Mouse (Mus musculus) gastrocnemius, postnatal 14 days (tissue): ENCODE data around the gene Rgs9. TPM values are rescaled to one million over a fixed set of nuclear protein-coding genes. Genes with fewer than 3 reads are reported as not detected.
A peak's percentile ranks its signal among the peaks of the same experiment; 100 is the strongest.
"Not testable (repeated sequence)": the region's sequence is repeated elsewhere in the genome, so short reads cannot be mapped to it uniquely, and the experiment has no call there.

Source experiments
- DNase-seq: peaks from one replicate; pipeline ENCODE4 v3.0.0; 2021; ENCODE audit warnings: mixed read lengths
- intact Hi-C: fragments of 180-260 bp; cut with DNase I; formaldehyde crosslinking; loops from one replicate; pipeline ENCODE4 v1.15.1; 2025; ENCODE audit warnings: low total_unique reads
- long read RNA-seq, 2 experiments: library from polyadenylated mRNA; stranded (forward); transcript quantifications; one replicate each; pipeline ENCODE4 v2.0.0; 2021
- total RNA-seq, 2 experiments: library from RNA; stranded (reverse); gene quantifications; 2 replicates each; pipeline ENCODE4 v1.2.3; 2021

The Rgs9 gene
- total RNA-seq: under 1 TPM; 0.11 to 0.31 TPM
- long read RNA-seq, experiment 1: 0 reads
- long read RNA-seq, experiment 2: 0 reads

DNA sequence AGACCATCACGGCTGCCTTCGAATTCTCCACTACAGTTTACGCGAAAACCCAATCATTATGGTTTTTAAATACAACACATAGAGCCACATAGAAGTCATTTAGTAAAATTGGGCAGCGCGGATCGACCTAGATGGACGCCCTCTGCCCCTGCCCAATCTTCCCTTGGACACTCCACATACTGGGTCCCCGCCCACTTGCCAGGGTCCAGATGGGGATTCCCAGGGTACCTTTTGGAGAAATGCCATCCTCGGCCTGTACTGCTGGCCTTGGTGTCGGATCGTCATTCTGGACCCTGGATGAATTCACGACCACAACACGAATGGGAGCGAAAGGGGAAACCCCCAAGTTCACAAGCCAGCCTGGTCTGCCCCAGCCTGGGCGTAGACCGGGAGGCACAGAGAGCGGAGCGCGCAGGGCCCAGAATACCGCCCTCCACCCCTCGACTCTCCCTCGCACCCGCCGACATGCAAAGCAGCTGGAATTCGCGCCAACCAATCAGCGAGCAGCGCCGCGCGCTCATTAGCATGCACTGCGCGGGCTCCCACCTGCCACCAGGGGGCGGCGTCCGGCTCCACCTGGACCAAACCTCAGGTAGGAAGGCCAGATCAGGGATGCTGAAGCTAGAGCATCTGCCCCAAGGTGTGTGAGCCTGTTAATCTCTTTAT is at the start of gene Rgs9:
Gene Rgs9, minus strand, starts transcription at position 420 of the 666 bp plus-strand sequence.
- intact Hi-C loops: no loop called here
- peak; percentile 91 for DNase-seq

DNA sequence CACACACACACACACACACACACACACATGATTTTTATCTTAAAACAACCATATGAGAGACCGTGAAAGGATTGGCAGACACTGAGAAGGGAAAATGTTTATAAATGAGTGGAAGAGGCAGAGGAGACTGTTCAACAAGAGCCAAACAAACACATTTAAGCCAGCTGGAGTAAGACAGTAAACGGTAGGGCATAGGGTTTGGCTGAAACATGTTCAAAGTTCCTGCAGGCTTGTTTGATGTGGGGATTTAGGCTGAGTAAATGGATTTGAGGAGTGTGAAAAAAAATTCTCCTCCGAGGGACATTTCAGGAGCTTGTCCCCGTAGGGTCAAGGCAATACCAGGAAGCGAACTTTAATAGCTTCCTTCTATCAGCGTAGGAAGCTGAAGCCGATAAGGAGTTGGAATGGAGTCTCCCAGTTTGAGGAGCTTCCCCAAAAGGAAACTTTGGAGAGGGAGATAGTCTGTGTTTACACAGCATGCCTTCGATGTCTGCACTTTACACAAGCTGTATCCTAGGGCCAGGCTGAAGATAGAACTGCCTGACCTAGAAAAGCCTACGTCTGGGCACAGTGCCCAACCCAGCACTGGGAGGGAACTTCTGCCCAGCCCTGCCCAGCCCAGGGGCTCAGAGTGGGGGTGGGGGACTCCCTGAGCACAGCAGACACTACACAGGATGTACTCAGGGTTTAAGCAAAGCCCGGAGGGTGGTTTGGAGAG is 49.5 kb upstream of the Rgs9 start:
- peak; percentile 87 for DNase-seq
- intact Hi-C loops: no loop called here

DNA sequence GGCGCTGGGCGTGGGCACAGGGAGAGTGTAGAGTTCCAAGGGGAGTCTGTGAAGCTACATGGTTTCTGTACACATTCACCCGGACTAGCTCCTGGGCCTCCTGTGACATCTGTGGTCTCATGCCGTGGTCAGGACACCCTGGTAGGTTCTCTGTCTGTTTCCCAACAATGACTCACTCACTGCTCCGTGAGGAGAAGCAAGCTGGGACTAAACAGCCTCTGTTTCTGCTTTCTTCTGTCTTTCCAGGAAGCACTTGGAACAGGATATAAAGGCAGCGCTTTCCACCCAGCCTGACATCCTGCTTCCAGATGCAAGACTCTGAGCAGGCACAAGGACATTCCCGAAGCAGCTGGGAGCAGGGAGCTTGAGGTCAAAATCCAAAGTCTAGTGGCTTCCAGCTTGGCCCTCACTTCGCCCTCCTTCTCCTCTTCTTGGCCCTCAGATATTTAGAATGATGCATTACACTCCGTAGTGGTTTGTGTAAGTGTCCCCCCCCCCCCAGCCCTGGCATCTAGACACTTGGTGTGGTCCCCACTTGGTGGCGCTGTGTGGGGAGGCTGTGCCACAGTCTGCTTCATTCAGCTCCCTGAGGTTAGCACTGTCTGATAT is 46.2 kb upstream of the Rgs9 start:
- intact Hi-C loops: no loop called here
- DNase-seq: peak; percentile 70

DNA sequence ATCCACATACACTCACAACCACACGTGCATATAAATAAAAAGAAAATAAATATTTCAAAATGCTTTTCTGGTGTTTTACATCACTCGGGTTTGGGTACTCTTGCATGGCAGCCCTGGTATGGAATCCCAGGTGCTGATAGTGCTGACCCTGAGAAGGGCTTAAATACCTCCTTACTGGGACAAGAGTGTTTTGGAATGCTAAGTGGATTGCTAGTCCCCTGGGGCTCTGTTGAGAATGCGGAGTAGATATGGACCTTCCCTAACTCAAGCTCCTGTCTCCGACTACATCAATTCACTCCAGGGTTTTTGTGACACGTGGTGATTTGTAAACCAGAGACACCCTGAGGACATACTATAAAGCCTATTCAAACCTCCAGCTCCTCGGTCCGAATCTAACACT is 45.6 kb upstream of the Rgs9 start:
- DNase-seq: no peak
- intact Hi-C loops: no loop called here

DNA sequence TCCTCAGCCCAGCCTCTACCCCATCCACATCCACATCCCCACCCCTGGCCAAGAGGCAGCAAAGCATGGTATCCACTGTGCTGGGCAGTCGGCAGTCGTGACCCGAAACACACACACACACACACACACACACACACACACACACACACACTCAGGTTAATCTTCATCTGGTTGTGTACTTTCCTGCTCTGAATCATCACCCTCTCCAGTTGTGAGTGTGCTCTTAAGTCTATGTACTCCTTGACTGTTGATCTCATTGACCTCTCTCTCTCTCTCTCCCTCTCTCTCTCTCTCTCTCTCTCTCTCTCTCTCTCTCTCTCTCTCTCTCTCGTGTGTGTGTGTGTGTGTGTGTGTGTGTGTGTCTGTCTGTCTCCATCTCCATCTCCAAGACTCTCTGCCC is 44.7 kb upstream of the Rgs9 start:
- DNase-seq, intact Hi-C loops: not testable (repeated sequence)

DNA sequence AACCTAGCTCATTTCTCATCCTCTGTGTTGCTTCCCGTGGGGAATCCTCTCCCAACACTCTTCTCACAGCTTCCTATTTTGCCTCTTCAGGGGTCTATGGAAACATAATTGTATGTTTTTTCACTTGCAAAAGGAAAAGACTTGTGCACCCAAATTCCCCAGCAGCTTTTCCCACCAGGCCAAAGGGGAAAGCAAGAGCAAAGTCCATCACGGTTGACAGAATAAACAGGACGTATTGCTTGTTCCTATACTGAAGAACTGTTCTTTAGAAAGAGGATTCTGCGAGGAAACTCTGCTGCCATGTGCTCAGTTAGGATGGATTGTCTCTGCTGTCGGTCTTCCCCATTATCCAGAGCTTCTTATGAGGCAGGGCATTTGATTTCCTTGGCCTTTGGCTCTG is 42.6 kb upstream of the Rgs9 start:
- intact Hi-C loops: no loop called here

DNA sequence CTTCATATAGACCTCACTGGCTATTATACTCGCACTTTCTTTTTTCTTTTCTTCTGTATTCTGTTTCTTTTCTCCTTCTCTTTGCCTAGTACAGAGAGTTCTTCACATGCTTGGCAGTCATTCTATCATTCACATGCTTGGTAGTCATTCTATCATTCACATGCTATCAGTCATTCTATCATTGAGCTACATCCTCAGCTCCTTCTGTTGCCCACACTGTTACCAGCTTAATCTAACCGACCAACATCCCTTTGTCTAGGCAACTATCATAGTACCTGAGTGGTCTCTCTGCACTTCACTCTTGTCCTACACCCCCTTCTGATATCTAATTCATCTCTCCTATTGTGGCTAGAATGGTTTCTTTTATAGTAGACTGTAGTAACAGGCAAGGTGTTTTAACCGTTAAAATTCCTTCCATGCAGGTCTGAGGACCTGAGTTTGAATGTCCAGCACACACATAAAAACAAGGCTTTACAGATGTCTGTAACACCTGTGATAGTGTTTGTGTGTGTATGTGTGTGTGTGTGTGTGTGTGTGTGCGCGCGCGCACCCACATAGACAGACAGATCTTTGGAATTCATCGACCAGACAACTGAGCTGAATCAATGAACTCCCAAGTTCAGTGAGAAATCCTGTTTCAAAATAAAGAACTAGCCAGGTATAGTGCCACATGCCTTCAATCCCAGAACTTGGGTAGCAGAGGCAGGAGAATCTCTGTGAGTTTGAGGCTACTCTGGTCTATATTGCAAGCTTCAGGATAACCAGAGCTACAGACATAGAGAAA is 41.4 kb upstream of the Rgs9 start:
- no peak for DNase-seq
- intact Hi-C loops: no loop called here

More for the DNA sequence above, 42.6 kb upstream of the Rgs9 start:
- no peak for DNase-seq

DNA sequence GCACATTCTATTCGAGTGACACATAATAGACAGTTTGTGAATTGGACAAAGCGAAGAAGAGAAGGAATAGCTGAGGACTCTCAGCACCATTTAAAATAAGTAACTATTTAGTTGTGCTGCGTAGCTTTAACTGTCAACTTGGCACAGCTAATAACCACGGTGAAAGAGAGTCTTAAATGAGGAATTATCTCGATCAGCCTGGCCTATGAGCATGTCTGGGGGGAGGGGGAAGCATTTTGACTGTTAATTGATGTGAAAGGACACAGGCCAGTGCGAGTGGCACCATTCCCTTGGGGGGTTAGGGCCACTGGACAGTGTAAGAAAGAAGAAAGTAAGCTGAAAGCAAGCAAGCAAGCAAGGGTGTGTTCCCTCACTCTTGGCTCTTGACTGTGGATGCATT is 38.0 kb upstream of the Rgs9 start:
- intact Hi-C loops: no loop called here
- no peak for DNase-seq

DNA sequence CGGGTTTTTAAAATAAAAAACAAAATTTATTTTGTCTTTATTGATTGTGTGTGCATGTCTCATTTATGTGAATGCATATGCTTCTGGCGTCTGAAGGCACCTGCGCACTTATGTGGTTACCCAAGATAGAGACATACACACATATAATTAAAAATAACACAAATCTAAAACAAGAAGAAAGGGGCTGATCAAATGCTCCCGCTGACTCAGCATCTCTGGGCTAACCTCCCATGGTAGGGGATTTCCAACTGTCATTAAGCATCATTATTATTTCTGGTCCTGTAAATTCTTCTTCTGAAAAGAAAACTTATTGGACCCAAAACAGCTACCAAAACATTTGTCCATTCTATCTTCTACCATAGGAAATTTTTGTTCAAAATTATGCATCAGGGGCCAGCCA is 36.8 kb upstream of the Rgs9 start:
- intact Hi-C loops: no loop called here
- DNase-seq: no peak

DNA sequence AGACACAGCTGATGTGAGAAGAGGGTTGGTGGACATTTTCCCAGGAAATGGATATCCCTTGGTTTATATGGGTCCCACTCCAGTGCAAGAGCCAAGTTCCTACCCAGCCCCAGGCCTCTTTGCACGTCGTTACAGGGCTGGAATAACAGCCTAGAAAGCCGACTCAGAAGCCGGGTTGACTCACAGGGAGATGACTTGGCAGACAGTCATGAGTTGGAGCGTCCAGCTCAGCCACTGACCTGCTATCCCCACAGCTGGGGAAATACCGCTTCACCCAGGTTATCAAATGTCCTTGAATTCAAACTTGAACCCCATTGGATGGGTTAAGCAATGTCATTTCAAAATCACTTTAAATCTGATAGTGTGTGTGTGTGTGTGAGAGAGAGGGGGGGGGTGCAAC is 34.8 kb upstream of the Rgs9 start:
- peak; percentile 65 for DNase-seq
- intact Hi-C loops: no loop called here

DNA sequence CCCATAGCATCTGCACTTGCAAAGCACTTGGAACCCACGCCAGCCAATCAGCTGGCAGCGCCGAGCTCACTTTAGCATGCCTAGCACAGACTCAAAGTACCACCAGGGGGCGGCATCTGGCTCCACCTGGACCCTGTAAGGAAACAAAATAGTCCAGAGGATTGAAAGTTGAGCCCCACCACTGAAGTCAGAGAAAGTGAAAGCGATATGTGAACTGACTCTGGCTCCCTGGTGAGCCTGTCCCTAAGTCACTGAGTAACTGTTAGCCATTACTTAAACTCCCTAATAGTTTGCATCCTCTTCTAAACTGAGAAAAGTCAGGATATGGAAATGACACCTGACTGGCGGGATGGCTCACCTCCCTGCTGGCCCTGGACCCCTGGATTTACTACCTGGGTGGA is 33.5 kb upstream of the Rgs9 start:
- intact Hi-C loops: no loop called here
- peak; percentile 96 for DNase-seq

DNA sequence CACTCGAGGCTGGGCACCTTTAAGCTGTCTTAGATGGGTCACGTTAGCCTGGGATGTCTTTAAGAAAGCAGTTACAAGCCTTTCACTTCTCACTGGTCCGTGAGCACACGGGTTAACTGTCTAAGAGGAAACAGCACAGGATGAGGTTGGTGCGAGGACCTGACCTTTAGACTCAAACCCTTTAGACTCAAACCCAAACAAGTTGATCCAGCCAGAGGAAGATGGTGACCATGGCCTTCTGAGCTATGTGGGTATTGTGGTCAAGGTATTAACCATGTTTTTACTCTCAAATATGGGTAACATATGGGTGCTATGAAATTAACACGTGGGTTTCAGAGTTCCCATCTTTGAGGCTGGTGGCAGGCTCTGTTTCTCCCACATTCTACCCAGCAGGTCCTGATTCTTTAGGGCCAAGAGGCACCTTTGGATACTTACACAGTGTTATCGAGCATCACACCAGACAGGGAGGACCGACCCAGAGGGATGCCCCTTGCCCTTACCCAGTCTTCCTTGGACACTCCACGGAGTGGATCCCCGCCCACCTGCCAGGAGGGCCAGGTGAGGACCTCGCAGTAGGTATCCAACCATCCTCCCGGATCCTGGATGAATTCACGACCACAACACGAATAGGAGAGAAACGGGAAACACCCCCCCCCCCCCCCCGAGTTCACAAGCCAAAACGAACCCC is 32.9 kb upstream of the Rgs9 start:
- intact Hi-C loops: no loop called here
- DNase-seq: no peak

DNA sequence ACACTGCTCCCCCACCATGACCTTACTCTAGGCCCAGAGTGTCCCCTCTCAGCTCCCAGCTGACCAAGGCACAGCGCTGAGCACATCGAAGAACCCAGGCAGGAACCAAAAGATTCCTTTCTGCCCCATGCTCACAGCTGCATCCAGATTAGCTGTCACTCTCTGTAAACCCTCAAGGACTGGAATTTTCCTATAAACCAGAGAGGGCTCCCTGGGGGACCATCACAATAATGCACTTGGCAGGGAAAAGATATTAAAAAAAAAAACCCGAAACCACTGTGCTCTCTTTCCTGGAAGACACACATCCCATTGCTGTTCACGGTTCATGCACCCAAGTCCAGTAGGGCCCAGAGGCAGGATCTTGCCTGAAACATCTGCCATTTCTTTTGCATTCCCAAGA is 31.4 kb upstream of the Rgs9 start:
- DNase-seq: no peak
- intact Hi-C loops: loop anchor here (5.0 kb wide), 1 partner anchor 93 kb away; no protein-coding TSS in a partner anchor

DNA sequence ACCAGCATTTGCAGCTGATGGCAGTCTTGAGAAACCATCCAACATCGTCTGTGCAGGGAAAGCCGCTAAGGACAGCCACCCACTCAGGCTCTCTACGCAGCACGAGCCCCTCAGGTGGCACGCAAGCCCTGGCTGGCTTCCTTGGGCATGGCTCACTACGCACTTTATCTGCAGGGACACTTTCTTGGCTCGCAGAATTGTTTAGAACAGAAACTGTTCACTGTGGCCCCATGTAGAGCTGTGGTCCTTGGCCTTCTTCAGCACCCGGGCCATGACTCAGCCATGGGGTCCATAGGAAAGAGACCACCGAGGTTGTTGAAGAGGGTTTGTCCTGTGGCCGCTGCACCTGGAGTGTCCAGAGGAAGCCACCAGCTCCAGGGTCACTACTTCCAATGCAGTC is 30.0 kb upstream of the Rgs9 start:
- intact Hi-C loops: loop anchor here (5.0 kb wide), 1 partner anchor 94 kb away; no protein-coding TSS in a partner anchor
- DNase-seq: no peak

DNA sequence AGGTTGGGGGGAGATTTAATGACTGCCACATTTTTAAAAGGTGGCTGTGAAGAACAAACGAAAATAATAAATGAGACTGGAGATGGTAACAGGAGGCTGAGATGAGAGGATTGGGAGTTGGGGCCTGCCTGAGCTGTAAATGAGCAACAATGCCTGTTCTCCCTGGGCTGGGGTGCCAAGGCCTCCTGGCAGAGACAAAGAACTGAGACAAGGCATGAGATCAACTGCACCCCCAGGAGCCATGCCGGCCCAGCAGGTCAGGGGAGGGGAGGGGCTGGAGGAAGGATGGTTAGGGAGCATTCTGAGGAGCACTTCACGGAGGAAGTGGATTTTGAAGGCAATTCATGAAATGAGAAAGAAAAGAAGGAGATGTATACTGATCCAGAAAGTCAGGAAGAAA is 29.5 kb upstream of the Rgs9 start:
- no peak for DNase-seq
- intact Hi-C loops: loop anchor here (5.0 kb wide), 1 partner anchor 95 kb away; no protein-coding TSS in a partner anchor

DNA sequence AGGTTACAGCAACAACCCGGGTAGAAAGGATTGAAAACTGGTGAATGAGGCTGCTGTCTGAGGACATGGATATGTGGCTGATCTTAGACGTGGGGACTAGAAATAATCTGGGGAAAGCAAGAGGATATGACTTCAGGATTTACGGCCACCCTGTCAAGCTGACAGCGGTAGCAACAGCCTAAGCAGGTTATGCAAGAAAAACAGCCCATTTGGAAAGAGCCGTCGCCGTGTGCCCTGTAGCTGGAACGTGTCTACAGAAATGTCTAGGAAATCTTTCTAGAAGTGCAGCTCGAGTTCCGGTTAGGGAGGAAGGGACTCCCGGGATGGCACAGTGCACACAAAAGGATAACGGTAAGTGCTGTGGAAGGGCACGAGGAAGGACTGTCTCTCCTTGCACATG is 28.3 kb upstream of the Rgs9 start:
- intact Hi-C loops: loop anchor here (5.0 kb wide), 1 partner anchor 96 kb away; no protein-coding TSS in a partner anchor

DNA sequence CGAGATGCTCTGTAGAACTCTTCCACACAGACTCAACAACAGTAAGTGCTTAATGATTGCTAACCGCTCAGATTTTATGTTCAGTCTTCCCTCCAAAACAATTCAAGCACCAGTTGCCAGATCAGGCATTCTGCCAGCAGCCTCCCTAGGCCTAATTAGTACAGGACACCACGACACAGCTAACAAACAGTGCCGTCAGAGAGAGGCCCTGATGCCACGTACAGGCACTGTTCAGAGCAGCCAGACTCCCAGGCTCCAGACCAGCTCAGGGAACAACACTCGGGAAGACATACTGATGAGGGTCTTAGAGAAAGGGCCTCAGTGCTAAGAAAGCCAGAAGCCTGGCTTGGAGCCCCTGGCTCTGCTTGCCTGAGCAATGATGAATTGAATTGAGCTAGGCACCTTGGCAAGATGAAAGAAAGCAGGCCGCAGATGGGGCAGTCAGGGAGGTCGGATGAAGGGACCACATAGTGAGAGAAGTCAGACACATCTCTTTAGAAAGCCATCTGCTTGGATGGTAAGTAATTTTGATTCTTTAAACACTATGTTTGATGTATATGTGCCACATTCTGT is 22.5 kb upstream of the Rgs9 start:
- DNase-seq: no peak
- intact Hi-C loops: no loop called here

More for the DNA sequence above, 28.3 kb upstream of the Rgs9 start:
- DNase-seq: no peak

DNA sequence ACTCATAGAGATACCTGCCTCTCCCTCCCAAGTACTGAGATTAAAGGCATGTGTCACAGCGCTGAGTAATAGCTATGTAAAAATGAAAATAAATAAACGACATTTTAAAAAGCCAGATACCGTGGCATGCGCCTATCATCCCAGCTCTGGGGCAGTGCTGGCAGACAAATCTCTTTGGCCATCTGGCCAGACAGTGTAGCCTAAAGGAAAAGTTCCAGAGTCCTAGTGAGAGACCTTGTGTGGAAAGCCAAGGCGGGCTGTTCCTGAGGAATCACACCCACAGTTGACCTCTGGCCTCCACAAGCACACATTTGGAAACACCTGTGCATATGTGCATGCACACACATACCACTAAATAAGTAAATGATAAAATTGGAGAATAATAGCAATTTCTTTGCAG is 22.0 kb upstream of the Rgs9 start:
- DNase-seq: no peak
- intact Hi-C loops: loop anchor here (5.0 to 10.0 kb wide), 2 partner anchors 75 to 262 kb away; no protein-coding TSS in a partner anchor

DNA sequence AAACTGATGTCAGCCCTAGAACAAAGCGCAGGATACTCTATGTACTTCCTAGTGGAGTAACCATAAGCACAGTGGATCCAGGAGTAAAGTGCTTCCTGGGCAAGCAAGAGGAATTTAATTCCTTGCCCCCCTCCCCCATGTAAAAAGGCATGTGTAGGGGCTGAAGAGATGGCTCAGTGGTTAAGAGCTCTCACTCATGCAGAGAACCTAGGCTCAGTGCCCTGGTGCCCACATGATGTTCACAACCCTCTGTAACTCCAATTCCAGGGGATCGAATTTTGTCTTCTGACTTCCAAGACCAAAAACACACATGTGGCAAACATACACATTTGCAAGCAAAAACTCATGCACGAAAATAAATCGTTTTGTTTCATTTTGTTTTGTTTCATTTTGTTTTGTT is 21.5 kb upstream of the Rgs9 start:
- intact Hi-C loops: loop anchor here (5.0 to 10.0 kb wide), 2 partner anchors 75 to 263 kb away; no protein-coding TSS in a partner anchor
- DNase-seq: no peak
